Mouse (Mus musculus) retina, embryonic 14.5 days (tissue): Measurements from ENCODE around the gene Rps15.

Experiments used
- DNase-seq: peaks from one replicate; pipeline ENCODE4 v3.0.0-alpha.2; 2015; ENCODE audit warnings: low spot score

Rps15 gene

DNA sequence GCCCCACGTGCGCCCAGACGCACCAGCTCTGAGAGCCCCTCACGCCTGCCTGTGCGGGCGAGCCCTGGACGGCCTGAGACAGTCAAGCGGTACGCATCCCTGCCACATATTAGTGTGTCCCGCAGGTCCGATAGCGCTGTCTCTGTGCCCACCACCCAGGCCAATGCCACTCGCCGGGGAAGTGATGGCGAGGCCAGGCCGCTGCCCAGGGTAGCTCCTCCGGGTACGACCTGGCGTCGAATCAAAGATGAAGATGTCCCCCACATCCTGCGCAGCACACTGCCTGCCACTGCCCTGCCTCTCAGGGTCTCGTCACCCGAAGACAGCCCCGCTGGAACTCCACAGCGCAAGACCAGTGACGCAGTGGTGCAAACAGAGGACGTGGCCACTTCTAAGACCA, 23.1 kb downstream of the Rps15 start:
- no peak for DNase-seq

DNA sequence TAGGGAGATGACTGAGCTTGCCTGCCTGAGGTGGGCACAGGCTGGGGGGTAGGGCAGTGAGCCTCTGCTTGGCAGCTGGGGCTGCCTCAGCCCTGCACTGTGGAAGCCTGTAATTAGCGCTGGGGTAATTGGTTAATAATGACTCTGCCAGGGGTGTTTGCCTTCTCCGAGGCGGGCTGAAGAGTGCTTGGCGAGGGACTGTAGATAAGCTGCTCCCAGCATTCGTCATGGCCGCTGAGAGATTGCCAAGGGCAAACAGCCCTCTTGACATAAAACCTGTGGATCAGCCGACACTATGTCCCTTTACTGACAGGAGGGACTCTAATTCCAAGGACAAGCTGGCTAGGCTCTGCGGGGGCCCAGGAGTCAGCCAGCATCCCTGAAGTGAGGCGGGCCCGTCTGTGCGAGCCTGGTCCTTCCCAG, 24.1 kb downstream of the Rps15 start:
- DNase-seq = no peak

DNA sequence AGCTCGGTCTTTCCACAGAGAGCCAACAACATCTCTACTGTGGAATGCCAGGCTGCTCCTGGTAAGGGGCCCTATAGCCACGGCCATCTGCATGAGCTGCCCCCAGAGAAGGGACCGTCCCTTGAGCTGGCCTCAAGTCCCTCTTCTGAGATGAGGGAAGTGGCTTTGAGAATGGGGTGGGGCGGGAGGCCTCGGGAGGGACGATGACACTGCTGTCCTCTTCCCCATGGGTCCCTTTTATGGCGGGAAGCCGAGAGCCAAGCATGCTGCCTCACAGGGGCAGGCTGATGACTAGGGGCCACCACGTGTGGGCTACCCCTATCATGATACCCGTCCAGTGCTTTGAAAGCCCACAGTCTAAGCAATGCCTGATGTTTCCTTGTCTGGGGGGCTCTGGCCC, 24.8 kb downstream of the Rps15 start:
- DNase-seq = no peak

DNA sequence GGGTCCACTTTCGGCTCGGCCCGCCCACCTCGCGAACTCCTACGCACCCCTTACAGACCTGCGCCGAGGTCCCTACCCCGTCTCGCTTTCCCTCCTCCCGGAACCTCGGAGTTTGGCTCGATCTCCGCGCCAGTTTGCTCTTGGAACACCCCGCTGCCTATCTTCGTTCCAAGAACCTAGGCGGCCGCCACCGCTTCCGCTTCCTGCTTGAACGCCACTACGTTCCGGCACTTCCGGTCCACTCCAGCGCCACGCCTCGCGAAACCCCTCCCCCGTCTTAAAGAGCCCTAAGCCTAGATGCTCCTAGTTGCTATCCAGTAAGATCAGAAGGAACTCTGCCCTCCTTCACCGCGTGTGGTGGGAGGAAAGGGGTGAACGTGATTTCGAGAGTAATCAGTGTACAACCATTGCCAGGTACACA, 28.1 kb downstream of the Rps15 start, which contains the start of gene 2310011J03Rik:
2310011J03Rik (minus strand) TSS at position 198 of the 421 bp plus-strand sequence.
- DNase-seq = peak; percentile 90

DNA sequence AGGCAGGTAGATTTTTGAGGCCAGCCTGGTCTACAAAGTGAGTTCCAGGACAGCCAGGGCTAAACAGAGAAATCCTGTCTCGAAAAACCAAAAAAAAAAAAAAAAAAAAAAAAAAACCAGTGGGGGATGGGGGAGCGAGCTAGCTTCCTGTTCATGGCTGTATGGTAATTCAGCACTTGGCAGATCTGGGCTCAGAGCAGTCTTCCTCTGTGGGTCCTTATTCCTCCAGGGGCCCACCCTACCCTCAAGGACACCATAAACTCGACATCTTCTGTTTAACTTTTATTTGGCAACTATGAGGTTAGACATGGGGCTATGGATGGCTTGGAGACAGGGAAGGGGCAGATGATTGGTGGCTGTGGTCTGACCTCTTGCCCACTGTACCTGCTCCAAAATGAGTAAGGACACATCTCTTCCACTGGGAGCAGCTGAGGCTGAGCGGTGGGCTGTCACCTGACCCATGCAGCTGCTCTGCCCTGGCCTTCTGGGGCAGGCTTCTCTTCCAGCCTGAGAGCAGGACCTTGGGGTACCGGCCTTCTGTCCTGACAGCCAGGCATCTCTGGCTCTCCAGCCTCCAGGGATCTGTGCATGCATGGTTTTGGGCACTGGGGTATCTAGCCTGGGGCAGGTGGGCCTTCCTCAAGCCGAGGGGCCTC, 28.9 kb downstream of the Rps15 start:
- no peak for DNase-seq

DNA sequence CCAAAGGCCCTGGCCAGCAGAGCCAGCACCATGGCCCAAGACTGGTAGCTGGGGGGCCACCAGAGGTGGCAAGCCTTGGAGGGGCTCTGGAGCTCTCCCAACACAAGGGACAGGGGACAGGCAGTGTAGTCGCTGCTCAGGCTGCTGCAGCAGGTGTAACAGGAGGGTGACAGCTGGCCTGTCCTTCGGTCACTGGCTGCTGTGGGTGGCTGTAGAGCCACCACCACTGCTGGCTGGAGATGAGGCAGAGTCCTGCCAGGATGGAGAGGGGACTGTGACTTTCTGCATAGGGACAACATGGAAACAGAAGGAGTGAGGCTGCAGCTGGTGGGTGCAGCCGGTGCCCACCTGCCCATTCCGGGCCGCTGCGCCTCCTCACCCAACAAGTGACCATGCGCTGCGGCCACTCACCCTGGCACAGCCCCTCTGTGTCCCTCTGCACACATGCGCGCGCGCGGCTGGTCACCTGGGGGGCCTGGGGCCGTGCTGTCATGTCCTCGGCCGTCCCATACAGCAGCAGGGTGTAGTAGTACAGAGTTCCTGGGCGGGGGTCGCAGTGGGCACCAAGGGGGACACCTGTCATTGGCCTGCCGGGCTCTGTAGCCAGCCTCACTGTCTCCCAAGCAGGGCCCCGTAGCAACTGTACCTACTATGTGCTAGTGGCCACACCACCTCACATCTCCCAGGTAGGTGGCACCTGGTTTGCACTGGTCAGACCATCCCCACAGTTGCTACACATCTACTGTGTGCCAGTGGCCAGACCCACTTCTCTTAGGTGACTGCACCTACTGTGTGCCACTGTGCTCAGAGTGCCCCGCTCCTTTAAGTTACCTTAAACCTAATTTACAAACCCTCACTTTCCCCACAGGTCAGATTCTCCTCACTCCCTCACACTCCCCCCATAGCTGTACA, 29.7 kb downstream of the Rps15 start:
- DNase-seq = no peak

DNA sequence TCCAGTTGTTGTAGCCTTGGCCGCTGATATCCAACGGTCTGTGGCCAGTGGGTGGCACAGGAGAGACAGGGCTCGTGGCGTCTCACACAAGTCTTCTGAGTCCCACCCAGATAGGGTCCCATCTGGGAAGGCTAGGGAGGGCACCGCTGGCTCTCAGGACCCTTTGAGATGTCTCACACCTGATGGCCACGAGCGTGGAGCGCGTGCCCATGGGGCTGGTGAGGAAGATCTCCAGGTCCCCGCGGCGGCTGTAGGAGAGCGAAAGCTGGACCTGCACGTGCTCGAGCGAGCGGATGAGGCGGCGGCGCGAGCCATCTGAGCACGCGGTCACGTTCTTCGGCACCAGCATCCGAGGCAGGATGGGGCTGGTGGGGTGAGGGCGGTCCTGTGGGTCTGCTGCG, 30.6 kb downstream of the Rps15 start:
- DNase-seq = peak; percentile 41

DNA sequence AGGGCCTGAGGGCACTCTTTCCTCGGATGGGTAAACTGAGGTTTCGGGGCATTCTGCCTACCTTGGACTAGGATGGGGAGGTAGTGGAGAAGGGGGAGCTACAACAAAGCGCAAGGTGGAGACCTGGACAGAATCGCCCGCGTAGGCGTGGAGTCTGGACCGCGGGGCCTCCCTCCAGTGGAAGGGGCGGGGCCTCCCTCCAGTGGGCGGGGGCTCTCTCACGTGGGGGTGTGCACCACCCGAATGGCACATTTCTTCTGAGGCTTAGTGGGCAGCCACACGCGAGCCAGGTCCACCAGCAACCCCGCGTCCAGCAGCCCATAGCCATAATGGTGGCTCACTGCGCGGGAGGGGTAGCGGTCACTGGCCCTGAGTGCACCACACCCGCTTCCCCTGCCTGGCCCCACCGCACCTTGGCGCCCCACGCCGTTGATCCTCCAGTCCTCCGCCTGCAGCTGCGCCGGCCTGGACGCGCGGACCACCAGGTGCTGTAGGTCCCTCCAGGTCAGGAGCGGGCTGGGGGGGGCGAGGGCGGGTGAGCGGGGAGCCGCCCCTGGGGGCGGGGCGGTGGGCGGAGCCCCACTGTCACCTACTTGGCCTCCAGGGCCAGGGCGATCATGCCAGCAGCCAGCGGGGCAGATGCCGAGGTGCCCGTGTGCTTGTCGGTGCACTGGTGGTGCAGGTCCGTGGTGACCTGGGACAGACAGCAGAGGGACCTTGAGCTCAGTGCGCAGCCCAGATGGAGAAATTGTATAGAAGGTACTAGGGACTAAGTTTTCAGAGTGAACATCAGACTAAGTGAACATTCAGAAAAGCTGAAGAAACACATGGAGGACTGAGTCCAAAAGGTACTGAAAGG, 31.2 kb downstream of the Rps15 start:
- DNase-seq = peak; percentile 71

DNA sequence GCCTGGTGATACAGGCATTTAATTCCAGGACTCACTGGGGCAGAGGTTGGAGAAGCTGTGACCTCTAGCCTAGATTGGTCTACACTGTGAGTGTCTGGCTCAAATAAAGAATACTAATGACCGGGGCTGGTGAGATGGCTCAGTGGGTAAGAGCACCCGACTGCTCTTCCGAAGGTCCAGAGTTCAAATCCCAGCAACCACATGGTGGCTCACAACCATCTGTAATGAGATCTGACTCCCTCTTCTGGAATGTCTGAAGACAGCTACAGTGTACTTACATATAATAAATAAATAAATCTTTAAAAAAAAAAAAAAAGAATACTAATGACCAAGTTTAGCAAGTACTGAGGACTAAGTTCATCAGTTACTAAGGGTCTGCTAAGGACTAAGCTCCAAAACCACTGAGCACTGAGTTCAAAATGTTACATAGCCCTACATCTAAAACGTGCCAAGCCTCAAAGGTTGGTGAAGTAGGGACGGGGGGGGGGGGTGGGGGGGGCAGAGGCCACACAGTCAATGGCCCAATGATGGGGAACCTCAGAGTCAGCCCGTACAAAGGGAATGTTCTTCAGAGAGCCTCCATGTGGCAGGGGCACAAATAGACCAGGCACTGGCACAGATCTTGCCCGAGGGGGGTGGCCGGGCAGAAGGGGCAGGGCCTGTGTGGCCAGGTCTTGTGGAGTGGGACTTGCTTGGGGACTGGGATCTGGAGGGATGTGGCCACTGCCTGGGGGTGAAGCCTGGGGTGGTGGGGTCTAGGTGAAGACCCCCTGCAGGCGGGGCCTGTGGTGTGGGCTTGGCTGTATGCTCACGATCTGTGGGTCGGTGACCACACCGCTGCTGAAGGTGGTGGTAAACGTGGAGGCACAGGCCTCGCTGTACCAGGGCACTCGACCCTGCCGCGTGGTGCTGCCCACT, 32.1 kb downstream of the Rps15 start:
- DNase-seq = no peak

DNA sequence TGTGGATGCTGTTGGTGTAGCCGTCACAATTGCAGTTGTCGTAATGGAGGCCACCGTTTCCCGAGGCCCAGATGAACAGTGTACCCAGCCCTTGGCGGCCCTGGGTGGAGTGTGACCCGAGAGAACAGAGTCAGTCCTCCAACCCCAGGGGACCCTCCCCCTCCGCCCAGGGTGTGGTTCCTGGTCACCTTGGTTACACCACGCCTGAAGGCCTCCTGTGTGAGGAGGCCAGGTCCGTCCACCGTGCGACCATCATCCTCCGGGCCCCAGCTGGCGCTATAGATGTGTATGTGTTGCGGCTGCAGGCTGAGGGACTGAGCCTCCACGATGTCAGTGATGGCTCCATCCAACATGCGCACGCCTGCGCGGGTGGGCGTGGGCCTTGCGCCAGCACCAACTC, 32.8 kb downstream of the Rps15 start:
- DNase-seq = no peak

DNA sequence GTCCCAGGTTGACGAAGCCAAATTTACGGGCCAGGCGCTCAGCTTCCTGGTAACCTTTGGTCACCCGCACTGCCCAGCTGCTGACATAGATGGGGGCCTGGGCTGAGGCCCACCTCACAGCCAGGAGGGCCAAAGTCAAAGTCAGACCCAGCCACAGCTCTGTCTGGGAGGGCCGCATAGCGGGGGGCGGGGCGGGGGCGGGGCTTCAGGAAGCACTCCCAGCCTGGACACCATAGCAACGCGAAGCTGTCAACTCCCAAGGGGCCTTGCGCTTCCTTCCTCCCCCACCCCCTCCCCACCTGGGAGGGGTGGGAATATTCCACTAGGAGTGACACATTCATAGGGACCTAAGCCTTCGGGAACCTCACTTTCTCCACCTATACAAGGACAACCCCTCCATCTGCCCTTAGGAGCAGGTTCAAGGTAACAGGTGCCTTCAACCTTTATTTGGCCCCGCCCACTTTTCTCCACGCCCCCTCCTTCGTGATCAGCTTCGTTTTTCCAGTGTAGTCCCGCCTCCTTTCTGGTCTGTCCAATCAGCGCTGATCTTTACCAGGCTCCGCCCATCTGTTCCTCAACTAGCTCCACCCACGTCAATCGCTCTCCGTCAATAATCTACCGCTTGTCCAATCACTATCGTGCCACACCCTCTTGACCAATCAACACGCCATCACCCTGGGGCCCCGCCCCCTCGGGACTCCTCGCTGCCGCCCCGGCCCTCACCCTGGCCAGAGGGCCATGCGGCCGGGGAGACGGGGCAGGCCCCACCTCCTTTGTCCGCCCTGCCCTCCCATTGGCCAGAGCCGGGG, 37.2 kb downstream of the Rps15 start, which contains the start of the genes Pcsk4 and Reep6:
Pcsk4 (minus strand) TSS at position 226 of the 809 bp plus-strand sequence.
Reep6 (plus strand) TSS at position 681 of the 809 bp plus-strand sequence.
- DNase-seq = peak; percentile 98

DNA sequence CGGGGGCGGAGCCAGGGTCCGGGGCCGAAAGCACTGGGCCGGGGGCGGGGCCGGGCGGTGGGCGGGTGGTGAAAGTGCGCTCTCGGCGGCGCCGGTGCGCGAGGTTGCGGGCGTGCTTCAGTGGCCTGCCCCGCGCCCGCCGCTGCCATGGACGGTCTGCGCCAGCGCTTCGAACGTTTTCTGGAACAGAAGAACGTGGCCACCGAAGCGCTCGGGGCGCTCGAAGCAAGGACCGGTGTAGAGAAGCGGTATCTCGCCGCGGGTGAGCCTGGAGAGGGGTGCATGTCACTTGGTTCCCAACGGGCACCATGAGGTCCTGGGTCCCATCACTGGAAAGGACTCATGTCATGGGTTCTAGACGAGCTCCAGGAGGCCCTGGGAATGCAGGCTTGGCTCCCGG, 37.8 kb downstream of the Rps15 start:
- no peak for DNase-seq

DNA sequence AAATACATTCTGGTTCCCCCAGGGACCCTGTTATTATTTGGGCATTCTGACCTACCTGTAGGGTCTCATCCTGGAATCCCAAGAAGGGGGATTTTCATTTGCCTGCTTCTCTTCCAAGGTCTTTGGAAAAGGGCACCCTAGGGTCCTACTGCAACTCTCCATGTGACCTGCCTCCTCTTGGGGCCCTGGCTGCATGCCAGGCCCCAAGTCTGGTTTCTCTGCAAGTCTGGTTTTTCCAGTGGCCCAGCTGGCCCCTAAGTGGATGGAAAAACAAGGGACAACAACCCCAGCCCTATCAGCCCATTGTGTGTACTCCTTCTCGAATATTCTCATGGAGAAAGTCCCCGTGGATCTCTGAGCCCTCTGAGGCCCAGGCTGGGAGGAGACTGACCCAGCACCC, 38.6 kb downstream of the Rps15 start:
- no peak for DNase-seq

DNA sequence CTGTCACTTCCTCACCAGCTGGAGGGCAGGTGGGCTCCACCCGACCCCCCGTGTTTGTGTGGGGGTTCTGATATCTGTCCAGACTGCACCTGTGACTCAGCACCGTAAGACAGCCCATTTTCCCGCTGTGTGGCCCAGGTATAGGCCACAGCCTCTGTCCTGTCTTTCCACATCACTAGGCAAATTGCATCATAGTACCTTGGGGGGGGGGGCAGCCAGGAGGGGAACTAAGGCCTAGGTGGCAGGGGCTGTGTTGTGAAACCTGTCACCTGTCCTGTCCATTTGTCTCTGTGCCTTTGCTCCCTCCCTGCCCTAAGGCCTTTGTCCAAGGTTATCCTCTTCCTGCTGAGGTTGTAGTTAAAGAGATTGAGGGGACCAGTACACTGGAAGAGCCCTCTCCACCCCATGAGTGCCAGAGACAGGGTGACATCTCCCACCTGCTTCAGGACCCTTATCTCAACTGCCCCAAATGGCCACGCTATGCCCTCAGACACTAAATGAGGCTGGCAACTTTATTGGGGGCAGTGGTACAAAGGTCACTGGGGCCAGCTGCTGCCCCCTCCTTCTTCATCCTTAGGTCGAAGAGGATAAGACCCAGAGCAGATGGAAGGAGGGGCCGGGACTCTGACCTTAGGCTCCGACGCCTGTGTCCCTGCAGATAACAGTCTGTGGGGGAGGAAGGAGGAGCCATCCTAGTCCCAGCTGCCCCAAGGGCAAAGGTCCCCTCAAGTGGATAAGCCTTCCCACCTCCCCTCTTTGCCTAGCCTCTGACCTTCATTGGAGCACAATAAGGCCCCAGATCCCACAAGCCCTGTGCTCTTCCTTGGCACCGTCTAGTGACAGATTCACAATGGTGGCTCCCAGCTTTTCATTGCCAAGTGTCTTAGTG, 39.6 kb downstream of the Rps15 start:
- DNase-seq = no peak

DNA sequence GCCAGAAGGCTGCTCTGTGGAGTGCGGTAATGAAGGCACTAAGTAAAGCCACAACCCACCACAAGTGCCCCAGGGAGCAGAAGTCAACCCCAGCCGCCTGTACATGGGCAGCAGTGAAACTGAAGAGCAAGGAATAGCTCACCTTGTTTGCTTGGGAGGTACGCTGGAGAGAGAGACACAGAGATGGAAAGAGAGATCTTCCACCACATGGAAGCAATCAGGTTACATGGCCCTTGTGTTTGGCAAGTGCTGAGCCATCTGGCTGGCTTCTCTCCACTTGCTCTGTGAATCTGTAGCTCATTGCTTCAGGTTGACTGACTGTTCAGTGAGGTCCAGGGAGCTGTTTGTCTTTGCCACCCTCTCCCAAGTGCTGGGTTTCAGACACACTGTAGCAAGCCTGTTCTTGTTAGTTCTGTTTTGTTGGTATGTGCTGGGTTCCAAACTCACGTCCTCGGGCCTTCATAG, 40.3 kb downstream of the Rps15 start:
- no peak for DNase-seq

DNA sequence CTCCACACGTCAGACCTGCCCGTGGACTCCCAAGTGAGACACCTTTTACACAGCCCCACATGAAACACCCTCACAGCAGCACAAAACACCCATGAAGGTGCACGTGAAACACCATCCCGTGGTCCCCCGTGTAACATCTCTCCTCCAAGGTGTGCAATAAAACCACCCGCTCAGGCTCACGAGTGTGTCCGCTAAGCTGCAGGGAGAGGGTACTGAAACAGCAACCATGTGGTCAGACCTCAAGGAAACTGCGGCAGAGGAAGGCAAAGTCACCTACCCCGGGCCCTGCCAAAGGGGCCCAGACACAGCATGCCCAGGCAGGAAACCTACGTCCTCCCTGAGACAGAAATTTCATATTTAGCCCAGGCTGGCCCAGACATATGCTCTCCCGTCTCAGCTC, 44.0 kb downstream of the Rps15 start:
- DNase-seq = no peak

DNA sequence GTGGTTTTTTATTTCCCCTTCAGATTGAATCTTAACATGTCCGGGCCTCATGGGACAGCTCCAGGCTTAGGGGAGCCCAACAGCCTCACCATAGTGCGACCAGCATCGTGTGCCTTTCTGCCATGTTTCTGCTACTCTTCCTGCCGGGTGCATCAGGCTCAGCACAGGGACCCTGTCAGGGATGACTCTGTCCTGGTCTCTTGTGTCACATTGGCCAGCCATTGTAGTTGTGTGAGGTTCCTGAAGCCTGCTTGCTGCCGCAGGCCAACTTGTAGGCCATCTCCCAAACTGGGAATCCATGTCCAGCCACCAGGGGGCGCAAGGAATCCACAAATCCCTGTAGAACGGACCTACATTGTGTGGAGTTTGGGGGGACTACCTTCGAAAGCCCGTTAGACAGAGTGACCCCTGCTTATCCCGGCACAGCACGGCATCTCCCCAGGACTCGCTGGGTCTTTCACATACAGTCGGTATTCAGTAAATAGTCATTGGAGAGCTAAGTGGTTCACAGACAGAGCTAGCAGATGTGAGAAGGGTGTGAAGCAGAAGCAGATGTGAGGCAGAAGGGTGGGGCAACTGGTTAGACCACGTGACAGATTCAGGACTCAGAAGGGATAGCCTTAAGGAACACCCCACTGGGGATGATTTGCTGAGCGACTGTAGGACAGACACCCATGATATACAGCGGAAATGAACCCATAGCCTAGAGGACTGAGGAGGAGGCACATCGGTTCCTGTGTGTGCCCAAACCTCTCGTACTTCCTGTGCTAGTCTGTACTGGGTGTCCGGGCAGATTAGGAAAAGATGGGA, 47.9 kb downstream of the Rps15 start:
- peak; percentile 92 for DNase-seq

DNA sequence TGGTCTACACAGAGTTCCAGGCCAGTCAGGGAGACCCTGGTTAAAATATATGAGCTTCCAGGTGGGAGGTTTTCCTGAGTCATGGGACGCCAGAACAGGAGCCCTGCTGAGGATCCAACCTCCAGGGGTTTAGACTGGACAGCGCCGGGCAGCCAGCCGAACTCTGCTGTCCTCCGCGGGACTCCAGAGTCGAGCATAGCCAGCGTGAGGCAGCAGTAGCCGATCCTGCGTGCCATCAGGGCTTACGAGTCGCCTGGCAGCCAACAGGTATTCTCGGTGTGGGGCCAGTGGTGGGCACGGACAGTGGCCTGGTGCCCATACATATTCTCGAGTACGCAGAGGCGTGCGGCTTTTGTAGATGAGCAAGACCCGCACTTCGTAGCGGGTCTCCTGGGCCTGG, 48.8 kb downstream of the Rps15 start:
- no peak for DNase-seq
